Mouse (Mus musculus) megakaryocyte-erythroid progenitor cell, adult 5-6 weeks (primary cell): ENCODE results near the gene Hist1h4d. TPM values are rescaled to one million over a fixed set of nuclear protein-coding genes. Genes with fewer than 3 reads are reported as not detected.

ENCODE experiments used
- ATAC-seq: replicated peaks from 2 replicates; pipeline ENCODE4 v1.8.0; 2016; ENCODE audit warnings: mild to moderate bottlenecking, inconsistent platforms; ENCODE audit not compliant: severe bottlenecking, poor library complexity, low FRiP score, low TSS enrichment
- total RNA-seq, 2 experiments: library from RNA; stranded (forward) in 1 of 2; stranded (reverse) in 1 of 2; fragments of 200-1000, 215-1000 nt in 1 of 2; fragments of >200 nt in 1 of 2; fragmentation: Nextera tagmentation in 1 of 2; gene quantifications; 2 replicates each; pipeline ENCODE4 v1.2.3; 2014 to 2017

The Hist1h4d gene
- total RNA-seq, 2 experiments from 2014 or later, result 470 to 1,171 TPM

DNA sequence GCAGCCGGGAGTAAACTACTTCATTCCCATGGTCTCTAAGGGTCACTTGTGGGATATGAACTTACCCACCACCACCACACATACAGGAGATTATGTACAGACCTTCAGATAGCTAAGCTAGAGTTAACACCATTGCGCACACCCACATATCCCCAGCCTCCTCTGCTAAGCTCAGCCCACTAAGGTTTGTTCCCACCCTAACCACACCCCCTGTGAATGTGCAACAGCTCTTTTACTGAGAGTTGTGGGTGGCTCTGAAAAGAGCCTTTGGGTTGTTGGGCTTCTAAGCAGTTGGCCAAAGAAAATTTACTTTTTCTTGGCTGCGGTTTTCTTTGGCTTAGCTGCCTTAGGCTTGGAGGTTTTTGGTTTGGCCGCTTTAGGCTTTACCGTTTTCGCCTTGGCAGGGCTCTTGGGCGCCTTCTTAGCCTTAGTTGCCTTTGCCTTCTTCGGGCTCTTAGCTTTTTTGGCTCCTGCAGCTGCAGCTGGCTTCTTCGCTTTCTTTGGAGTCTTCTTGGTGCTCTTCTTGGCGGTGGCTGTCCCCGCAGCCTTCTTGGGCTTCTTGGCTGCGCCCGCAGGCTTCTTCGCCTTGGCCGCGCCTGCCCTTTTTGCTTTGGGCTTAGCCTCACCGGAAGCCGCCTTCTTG lies 40.3 kb downstream of the Hist1h4d start:
- peak; percentile 77 for ATAC-seq

GRCm38 (mm10) chr13:23622175-23622671 lies 40.8 kb downstream of the Hist1h4d start, which contains the start of gene Hist1h1e:
TSS of gene Hist1h1e (minus strand) at chr13:23622558.
- peak; percentile 62 for ATAC-seq

- ATAC-seq, result no peak
These were observed 41.6 kb downstream of the Hist1h4d start for GRCm38 (mm10) chr13:23622861-23623450.

- peak; percentile 90 for ATAC-seq
These were observed 49.3 kb downstream of the Hist1h4d start for GRCm38 (mm10) chr13:23630653-23631052.

Other genes starting within 250 kb of the Hist1h4d start
Only the 30 nearest of the 35 such genes appear.
- gene Abt1, start 157.7 kb upstream of the Hist1h4d start, total RNA-seq (2014; fragmentation: Nextera tagmentation), result 8.0 and 10.7 TPM in 2 replicates
- 12.8 and 13.7 TPM in 2 replicates for gene Abt1, start 157.7 kb upstream of the Hist1h4d start, total RNA-seq (2017)
- gene Btn1a1, start 115.7 kb upstream of the Hist1h4d start, total RNA-seq (2014; fragmentation: Nextera tagmentation), result not detected in 2 replicates
- not detected in 2 replicates for gene Btn1a1, start 115.7 kb upstream of the Hist1h4d start, total RNA-seq (2017)
- not detected in 2 replicates for gene Btn2a2, start 92.7 kb upstream of the Hist1h4d start, total RNA-seq (2014; fragmentation: Nextera tagmentation)
- not detected in 2 replicates for gene Btn2a2, start 92.7 kb upstream of the Hist1h4d start, total RNA-seq (2017)
- 115 and 209 TPM in 2 replicates for gene Hist1h4h, start 50.5 kb upstream of the Hist1h4d start, total RNA-seq (2014; fragmentation: Nextera tagmentation)
- gene Hist1h4h, start 50.5 kb upstream of the Hist1h4d start, total RNA-seq (2017), result 683 and 1,187 TPM in 2 replicates
- gene Hist1h2af, start 47.7 kb upstream of the Hist1h4d start, total RNA-seq (2014; fragmentation: Nextera tagmentation), result 41.1 and 66.5 TPM in 2 replicates
- 1,297 and 1,759 TPM in 2 replicates for gene Hist1h2af, start 47.7 kb upstream of the Hist1h4d start, total RNA-seq (2017)
- gene Hist1h3g, start 46.2 kb upstream of the Hist1h4d start, total RNA-seq (2014; fragmentation: Nextera tagmentation), result 189 and 293 TPM in 2 replicates
- 189 and 625 TPM in 2 replicates for gene Hist1h3g, start 46.2 kb upstream of the Hist1h4d start, total RNA-seq (2017)
- 31.9 and 110 TPM in 2 replicates for gene Hist1h2bh, start 38.2 kb upstream of the Hist1h4d start, total RNA-seq (2014; fragmentation: Nextera tagmentation)
- gene Hist1h2bh, start 38.2 kb upstream of the Hist1h4d start, total RNA-seq (2017), result 85.7 and 165 TPM in 2 replicates
- gene Hist1h3f, start 37.5 kb upstream of the Hist1h4d start, total RNA-seq (2014; fragmentation: Nextera tagmentation), result 31.6 and 53.6 TPM in 2 replicates
- 69.9 and 132 TPM in 2 replicates for gene Hist1h3f, start 37.5 kb upstream of the Hist1h4d start, total RNA-seq (2017)
- 281 and 340 TPM in 2 replicates for gene Hist1h4f, start 29.9 kb upstream of the Hist1h4d start, total RNA-seq (2014; fragmentation: Nextera tagmentation)
- 1,052 and 1,693 TPM in 2 replicates for gene Hist1h4f, start 29.9 kb upstream of the Hist1h4d start, total RNA-seq (2017)
- gene Hist1h1d, start 28.3 kb upstream of the Hist1h4d start, total RNA-seq (2014; fragmentation: Nextera tagmentation), result 29.5 and 42.3 TPM in 2 replicates
- gene Hist1h1d, start 28.3 kb upstream of the Hist1h4d start, total RNA-seq (2017), result 81.4 and 84.0 TPM in 2 replicates
- 124 and 193 TPM in 2 replicates for gene Hist1h3e, start 19.2 kb upstream of the Hist1h4d start, total RNA-seq (2014; fragmentation: Nextera tagmentation)
- 254 and 322 TPM in 2 replicates for gene Hist1h3e, start 19.2 kb upstream of the Hist1h4d start, total RNA-seq (2017)
- gene Hist1h2ae, start 10.4 kb upstream of the Hist1h4d start, total RNA-seq (2014; fragmentation: Nextera tagmentation), result 5.7 and 12.6 TPM in 2 replicates
- 237 and 359 TPM in 2 replicates for gene Hist1h2ae, start 10.4 kb upstream of the Hist1h4d start, total RNA-seq (2017)
- 386 and 627 TPM in 2 replicates for gene Hist1h2bg, start 10.2 kb upstream of the Hist1h4d start, total RNA-seq (2014; fragmentation: Nextera tagmentation)
- 891 and 1,210 TPM in 2 replicates for gene Hist1h2bg, start 10.2 kb upstream of the Hist1h4d start, total RNA-seq (2017)
- gene Hist1h2bf, start 7.4 kb upstream of the Hist1h4d start, total RNA-seq (2014; fragmentation: Nextera tagmentation), result 342 and 512 TPM in 2 replicates
- gene Hist1h2bf, start 7.4 kb upstream of the Hist1h4d start, total RNA-seq (2017), result 329 and 662 TPM in 2 replicates
- gene Hist1h2ad, start 7.2 kb upstream of the Hist1h4d start, total RNA-seq (2014; fragmentation: Nextera tagmentation), result 1.4 and 11.1 TPM in 2 replicates
- gene Hist1h2ad, start 7.2 kb upstream of the Hist1h4d start, total RNA-seq (2017), result 1,263 and 1,317 TPM in 2 replicates
- gene Hist1h3d, start 5.8 kb upstream of the Hist1h4d start, total RNA-seq (2014; fragmentation: Nextera tagmentation), result 123 and 185 TPM in 2 replicates
- 84.0 and 189 TPM in 2 replicates for gene Hist1h3d, start 5.8 kb upstream of the Hist1h4d start, total RNA-seq (2017)
- 26.9 and 37.8 TPM in 2 replicates for gene Hist1h2be, start 39.5 kb downstream of the Hist1h4d start, total RNA-seq (2014; fragmentation: Nextera tagmentation)
- 47.9 and 73.4 TPM in 2 replicates for gene Hist1h2be, start 39.5 kb downstream of the Hist1h4d start, total RNA-seq (2017)
- 289 and 399 TPM in 2 replicates for gene Hist1h1e, start 41.0 kb downstream of the Hist1h4d start, total RNA-seq (2014; fragmentation: Nextera tagmentation)
- 199 and 265 TPM in 2 replicates for gene Hist1h1e, start 41.0 kb downstream of the Hist1h4d start, total RNA-seq (2017)
- gene Hist1h2ac, start 102.3 kb downstream of the Hist1h4d start, total RNA-seq (2014; fragmentation: Nextera tagmentation), result 3.8 and 6.0 TPM in 2 replicates
- gene Hist1h2ac, start 102.3 kb downstream of the Hist1h4d start, total RNA-seq (2017), result 56.0 and 87.4 TPM in 2 replicates
- gene Hist1h2bc, start 102.6 kb downstream of the Hist1h4d start, total RNA-seq (2014; fragmentation: Nextera tagmentation), result 74.9 and 133 TPM in 2 replicates
- 136 and 209 TPM in 2 replicates for gene Hist1h2bc, start 102.6 kb downstream of the Hist1h4d start, total RNA-seq (2017)
- 1.3 TPM in 1 of 2 replicates, not detected in the other for gene Hist1h1t, start 114.2 kb downstream of the Hist1h4d start, total RNA-seq (2014; fragmentation: Nextera tagmentation)
- gene Hist1h1t, start 114.2 kb downstream of the Hist1h4d start, total RNA-seq (2017), result 1.3 TPM in 1 of 2 replicates, not detected in the other
- gene Hist1h4c, start 116.9 kb downstream of the Hist1h4d start, total RNA-seq (2014; fragmentation: Nextera tagmentation), result 153 and 163 TPM in 2 replicates
- 166 and 397 TPM in 2 replicates for gene Hist1h4c, start 116.9 kb downstream of the Hist1h4d start, total RNA-seq (2017)
- gene Hfe, start 129.3 kb downstream of the Hist1h4d start, total RNA-seq (2014; fragmentation: Nextera tagmentation), result not detected in 2 replicates
- gene Hfe, start 129.3 kb downstream of the Hist1h4d start, total RNA-seq (2017), result 0.27 and 1.9 TPM in 2 replicates
- gene Hist1h1c, start 157.2 kb downstream of the Hist1h4d start, total RNA-seq (2014; fragmentation: Nextera tagmentation), result 152 and 164 TPM in 2 replicates
- 474 and 577 TPM in 2 replicates for gene Hist1h1c, start 157.2 kb downstream of the Hist1h4d start, total RNA-seq (2017)
- gene Hist1h3c, start 164.0 kb downstream of the Hist1h4d start, total RNA-seq (2014; fragmentation: Nextera tagmentation), result 81.7 and 130 TPM in 2 replicates
- gene Hist1h3c, start 164.0 kb downstream of the Hist1h4d start, total RNA-seq (2017), result 369 and 555 TPM in 2 replicates
- 322 and 625 TPM in 2 replicates for gene Hist1h2bb, start 165.1 kb downstream of the Hist1h4d start, total RNA-seq (2014; fragmentation: Nextera tagmentation)
- 4,065 and 6,565 TPM in 2 replicates for gene Hist1h2bb, start 165.1 kb downstream of the Hist1h4d start, total RNA-seq (2017)
- gene Hist1h2ab, start 169.5 kb downstream of the Hist1h4d start, total RNA-seq (2014; fragmentation: Nextera tagmentation), result 69.7 and 80.3 TPM in 2 replicates
- gene Hist1h2ab, start 169.5 kb downstream of the Hist1h4d start, total RNA-seq (2017), result 1,316 and 2,308 TPM in 2 replicates
- gene Hist1h3b, start 170.7 kb downstream of the Hist1h4d start, total RNA-seq (2014; fragmentation: Nextera tagmentation), result 324 and 486 TPM in 2 replicates
- gene Hist1h3b, start 170.7 kb downstream of the Hist1h4d start, total RNA-seq (2017), result 276 and 731 TPM in 2 replicates
- 164 and 186 TPM in 2 replicates for gene Hist1h4b, start 175.4 kb downstream of the Hist1h4d start, total RNA-seq (2014; fragmentation: Nextera tagmentation)
- 396 and 733 TPM in 2 replicates for gene Hist1h4b, start 175.4 kb downstream of the Hist1h4d start, total RNA-seq (2017)
- gene Hist1h4a, start 179.6 kb downstream of the Hist1h4d start, total RNA-seq (2014; fragmentation: Nextera tagmentation), result 58.4 and 68.4 TPM in 2 replicates
- 328 and 432 TPM in 2 replicates for gene Hist1h4a, start 179.6 kb downstream of the Hist1h4d start, total RNA-seq (2017)